Mouse (Mus musculus): ENCODE data around the gene Asna1. TPM values are rescaled to one million over a fixed set of nuclear protein-coding genes. Genes with fewer than 3 reads are reported as not detected.

The Asna1 gene
- polyA plus RNA-seq, 1 experiment from 2014 or later = 33.2 TPM

DNA sequence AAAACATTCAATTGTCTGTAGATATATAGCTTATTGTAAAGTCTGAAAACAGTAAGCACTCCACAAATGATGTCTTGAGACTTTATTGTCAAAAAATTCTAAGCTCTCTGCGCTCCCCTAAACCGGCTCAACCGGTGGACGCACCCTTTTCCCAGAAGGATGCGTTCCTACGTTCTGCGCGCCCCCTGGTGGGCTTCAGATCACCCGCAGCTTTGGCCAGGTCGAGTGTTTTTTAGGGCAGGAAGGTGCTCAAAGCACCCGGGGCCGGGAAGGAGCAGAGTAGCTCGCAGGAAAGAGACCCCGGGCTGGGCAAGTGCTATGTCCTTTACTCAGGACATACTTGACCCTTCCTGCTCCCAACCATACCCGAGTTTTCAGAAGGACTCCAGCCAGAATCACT is 35.3 kb downstream of the Asna1 start:
- WGBS (ENCODE audit: insufficient replicate concordance) = 0% methylated on average over 15 of the region's 15 CpGs
- H3K4me3 ChIP-seq (ENCODE audit: low read depth, low read length) = peak overlapping the region; percentile 63
- no peaks in the 10 kb centered on the region for H3K36me3 ChIP-seq (replicated peaks; ENCODE audit: insufficient read depth, low read length)
- no peaks in the 10 kb centered on the region for H3K27me3 ChIP-seq (ENCODE audit: insufficient read depth, low read length)
- TF ChIP-seq CTCF (IDR thresholded peaks at IDR 0.05; ENCODE audit: low read depth) (peak; percentile 95), EP300 (IDR thresholded peaks at IDR 0.05; ENCODE audit: low read depth) (peak; percentile 36; the same call in 1 of the 2 replicates)
- H3K4me2 ChIP-seq (ENCODE audit: low read depth, low read length) = peak overlapping the region; percentile 97
- peaks cover 37% of the 10 kb centered on the region for H3K4me1 ChIP-seq (ENCODE audit: insufficient read depth)
- no peaks in the 10 kb centered on the region for H3K9me3 ChIP-seq (ENCODE audit: low read length)
- DNase-seq (peak; percentile 94), ATAC-seq (peak; percentile 70)
- peak overlapping the region; percentile 82 for H3K9ac ChIP-seq (replicated peaks)
- peak overlapping the region; percentile 96 for H3K27ac ChIP-seq (ENCODE audit: low read depth)

DNA sequence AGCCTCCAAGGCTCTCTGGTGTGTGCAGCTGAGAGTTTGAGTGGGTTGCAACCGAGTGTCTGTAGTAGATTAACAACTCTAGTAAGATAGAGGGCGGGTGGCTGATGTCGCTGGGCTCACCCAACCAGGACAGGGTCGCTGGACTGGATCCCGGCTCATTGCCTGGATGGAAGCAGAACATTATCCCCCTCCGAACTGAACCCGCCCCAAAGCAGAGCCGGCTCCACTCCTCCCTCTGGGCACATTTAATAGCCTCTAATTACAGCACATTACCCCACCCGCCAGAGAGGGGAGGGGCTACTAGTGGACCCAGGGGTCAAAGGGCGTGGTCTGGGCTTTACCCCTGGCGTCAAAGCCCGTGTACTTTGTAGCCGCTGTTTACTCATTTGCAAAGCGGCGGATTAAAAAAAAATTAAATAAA is 35.8 kb downstream of the Asna1 start:
- Histone ChIP-seq H3K36me3 (replicated peaks; ENCODE audit: insufficient read depth, low read length) (no peaks in the 10 kb centered on the region), H3K9ac (replicated peaks) (peak overlapping the region; percentile 82), H3K9me3 (ENCODE audit: low read length) (no peaks in the 10 kb centered on the region), H3K4me3 (ENCODE audit: low read depth, low read length) (peak overlapping the region; percentile 63), H3K4me1 (ENCODE audit: insufficient read depth) (peaks cover 42% of the 10 kb centered on the region), H3K27ac (ENCODE audit: low read depth) (peak overlapping the region; percentile 96), H3K4me2 (ENCODE audit: low read depth, low read length) (peak overlapping the region; percentile 97), H3K27me3 (ENCODE audit: insufficient read depth, low read length) (no peaks in the 10 kb centered on the region)
- DNase-seq = peak; percentile 76
- peak; percentile 16 for ATAC-seq
- 10% methylated on average over 15 of the region's 15 CpGs for WGBS (ENCODE audit: insufficient replicate concordance)
- TF ChIP-seq EP300 (IDR thresholded peaks at IDR 0.05; ENCODE audit: low read depth) = no peak
- TF ChIP-seq CTCF (IDR thresholded peaks at IDR 0.05; ENCODE audit: low read depth) = no peak

DNA sequence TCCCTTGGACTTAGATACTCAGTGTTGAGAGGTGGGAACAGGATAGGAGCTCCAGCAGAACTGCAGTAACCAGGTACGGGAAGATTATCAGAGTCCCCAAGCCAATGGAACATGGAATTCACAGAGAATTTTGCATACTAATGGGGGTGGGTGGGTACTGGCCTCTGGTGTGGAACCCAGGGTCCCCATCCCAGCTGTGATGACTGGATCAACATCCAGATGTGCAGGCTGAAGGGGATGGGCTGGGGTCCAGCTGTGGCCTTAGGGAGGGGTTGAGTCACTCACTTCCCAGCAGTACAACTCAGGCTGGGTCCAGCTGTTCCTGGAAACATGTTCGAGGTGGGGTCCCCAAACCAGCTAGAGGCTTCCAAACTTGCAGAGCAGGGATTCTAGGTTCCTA is 37.2 kb downstream of the Asna1 start:
- H3K27ac ChIP-seq (ENCODE audit: low read depth) = no peak overlapping the region
- H3K4me2 ChIP-seq (ENCODE audit: low read depth, low read length) = no peak overlapping the region
- WGBS (ENCODE audit: insufficient replicate concordance) = 66% methylated on average over 2 of the region's 2 CpGs
- no peaks in the 10 kb centered on the region for H3K27me3 ChIP-seq (ENCODE audit: insufficient read depth, low read length)
- no peak overlapping the region for H3K4me3 ChIP-seq (ENCODE audit: low read depth, low read length)
- no peaks in the 10 kb centered on the region for H3K36me3 ChIP-seq (replicated peaks; ENCODE audit: insufficient read depth, low read length)
- H3K9me3 ChIP-seq (ENCODE audit: low read length) = no peaks in the 10 kb centered on the region
- DNase-seq = no peak
- H3K9ac ChIP-seq (replicated peaks) = no peak overlapping the region
- no peak for ATAC-seq
- peaks cover 54% of the 10 kb centered on the region for H3K4me1 ChIP-seq (ENCODE audit: insufficient read depth)
- TF ChIP-seq CTCF (IDR thresholded peaks at IDR 0.05; ENCODE audit: low read depth) (no peak), EP300 (IDR thresholded peaks at IDR 0.05; ENCODE audit: low read depth) (no peak)

DNA sequence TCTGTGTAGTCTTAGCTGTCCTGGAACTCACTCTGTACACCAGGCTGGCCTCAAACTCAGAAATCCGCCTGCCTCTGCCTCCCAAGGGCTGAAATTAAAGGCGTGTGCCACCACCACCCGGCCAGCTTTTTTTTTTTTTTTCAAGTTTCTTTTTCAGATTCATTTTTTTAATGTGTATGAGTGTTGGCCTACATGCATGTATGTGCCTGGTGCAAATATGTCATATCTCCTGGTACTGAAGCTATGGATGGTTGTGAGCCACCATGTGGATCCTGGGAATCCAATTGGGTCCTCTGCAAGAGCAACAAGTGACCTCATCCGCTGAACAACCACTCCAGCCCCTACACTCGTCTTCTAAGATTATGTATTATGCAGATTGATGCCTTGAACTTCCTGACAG is 37.7 kb downstream of the Asna1 start:
- WGBS (ENCODE audit: insufficient replicate concordance) = 71% methylated on average over 5 of the region's 5 CpGs

DNA sequence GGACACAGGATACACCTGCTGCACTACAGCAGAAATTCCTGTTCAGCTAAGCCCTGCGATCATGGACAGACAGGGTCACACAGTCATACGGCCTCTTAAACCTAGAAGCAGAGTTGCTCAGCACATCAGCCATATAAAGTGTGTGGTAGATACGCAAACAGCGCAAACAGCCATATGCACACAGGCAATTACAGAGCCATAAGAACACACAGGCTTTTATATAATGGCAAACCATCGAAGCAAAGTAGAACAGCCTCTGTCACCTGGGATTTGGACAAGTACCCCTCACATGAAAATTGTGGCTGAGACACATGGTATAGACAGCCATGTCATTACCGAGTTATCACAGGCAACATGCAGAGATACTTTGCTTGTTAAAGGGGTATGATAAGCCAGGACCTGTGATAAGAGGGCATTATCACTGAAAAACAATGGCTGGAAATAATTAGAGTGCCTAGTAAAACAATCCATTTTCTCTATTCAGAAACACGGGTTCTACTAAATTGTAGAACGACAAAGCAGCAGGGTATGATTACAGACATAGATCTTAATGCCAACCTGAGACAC is 38.6 kb downstream of the Asna1 start:
- Histone ChIP-seq H3K27me3 (ENCODE audit: insufficient read depth, low read length) (no peaks in the 10 kb centered on the region), H3K36me3 (replicated peaks; ENCODE audit: insufficient read depth, low read length) (no peaks in the 10 kb centered on the region), H3K4me1 (ENCODE audit: insufficient read depth) (peaks cover 68% of the 10 kb centered on the region), H3K4me2 (ENCODE audit: low read depth, low read length) (peak overlapping the region; percentile 94), H3K9ac (replicated peaks) (peak overlapping the region; percentile 76), H3K9me3 (ENCODE audit: low read length) (no peaks in the 10 kb centered on the region), H3K4me3 (ENCODE audit: low read depth, low read length) (peak overlapping the region; percentile 56), H3K27ac (ENCODE audit: low read depth) (peak overlapping the region; percentile 98)
- no peak for ATAC-seq
- WGBS (ENCODE audit: insufficient replicate concordance) = 32% methylated on average over 8 of the region's 8 CpGs
- DNase-seq = no peak
- TF ChIP-seq CTCF (IDR thresholded peaks at IDR 0.05; ENCODE audit: low read depth) (no peak), EP300 (IDR thresholded peaks at IDR 0.05; ENCODE audit: low read depth) (no peak)

More for the DNA sequence above, 37.7 kb downstream of the Asna1 start:
- ATAC-seq (no peak), DNase-seq (no peak)
- H3K4me1 ChIP-seq (ENCODE audit: insufficient read depth) = peaks cover 59% of the 10 kb centered on the region
- no peaks in the 10 kb centered on the region for H3K9me3 ChIP-seq (ENCODE audit: low read length)
- H3K9ac ChIP-seq (replicated peaks) = no peak overlapping the region
- no peak overlapping the region for H3K27ac ChIP-seq (ENCODE audit: low read depth)
- H3K36me3 ChIP-seq (replicated peaks; ENCODE audit: insufficient read depth, low read length) = no peaks in the 10 kb centered on the region
- H3K27me3 ChIP-seq (ENCODE audit: insufficient read depth, low read length) = no peaks in the 10 kb centered on the region
- TF ChIP-seq EP300 (IDR thresholded peaks at IDR 0.05; ENCODE audit: low read depth) (no peak), CTCF (IDR thresholded peaks at IDR 0.05; ENCODE audit: low read depth) (no peak)
- H3K4me3 ChIP-seq (ENCODE audit: low read depth, low read length) = no peak overlapping the region
- no peak overlapping the region for H3K4me2 ChIP-seq (ENCODE audit: low read depth, low read length)

DNA sequence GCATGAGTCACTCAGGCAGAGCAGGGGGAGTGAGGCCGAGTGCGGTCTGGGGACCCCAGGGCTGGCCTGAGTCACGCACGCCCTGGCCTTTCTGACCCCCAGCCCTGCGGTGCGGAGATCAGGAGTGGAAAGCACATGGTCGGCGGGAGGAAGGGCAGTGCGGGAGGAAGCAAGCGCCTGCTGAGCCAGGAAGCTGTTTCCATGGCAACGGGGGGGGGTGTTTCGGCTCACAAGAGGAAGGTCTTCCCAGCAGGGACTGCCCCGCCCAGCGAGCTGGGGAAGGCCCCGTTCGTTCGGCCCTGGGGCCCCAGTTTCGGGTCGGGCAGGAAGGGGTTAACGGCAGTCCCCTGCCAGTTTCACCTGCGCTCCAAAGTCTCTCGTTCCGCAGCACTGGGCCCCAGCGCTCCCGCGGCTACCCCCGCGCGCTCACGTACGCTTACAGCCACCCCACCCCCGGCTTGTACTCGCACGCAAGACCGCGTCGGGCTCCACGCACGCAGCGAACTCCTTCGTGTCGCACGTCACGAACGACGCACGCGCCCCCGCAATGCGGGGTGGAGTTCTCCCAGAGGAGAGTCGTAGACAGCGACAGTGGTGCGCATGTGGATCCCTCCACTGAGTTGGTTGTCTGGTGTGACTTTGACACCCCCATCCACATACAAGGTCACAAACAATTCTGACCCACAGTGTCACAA is 39.2 kb downstream of the Asna1 start:
- Histone ChIP-seq H3K9me3 (ENCODE audit: low read length) (no peaks in the 10 kb centered on the region), H3K9ac (replicated peaks) (peak overlapping the region; percentile 76), H3K4me2 (ENCODE audit: low read depth, low read length) (peak overlapping the region; percentile 94), H3K4me1 (ENCODE audit: insufficient read depth) (peaks cover 70% of the 10 kb centered on the region), H3K27ac (ENCODE audit: low read depth) (peak overlapping the region; percentile 98), H3K4me3 (ENCODE audit: low read depth, low read length) (peak overlapping the region; percentile 56), H3K27me3 (ENCODE audit: insufficient read depth, low read length) (no peaks in the 10 kb centered on the region), H3K36me3 (replicated peaks; ENCODE audit: insufficient read depth, low read length) (no peaks in the 10 kb centered on the region)
- DNase-seq (peak; percentile 94), ATAC-seq (peak; percentile 22)
- WGBS (ENCODE audit: insufficient replicate concordance) = 2% methylated on average over 53 of the region's 53 CpGs
- TF ChIP-seq EP300 (IDR thresholded peaks at IDR 0.05; ENCODE audit: low read depth) (peak; percentile 34; the same call in 1 of the 2 replicates), CTCF (IDR thresholded peaks at IDR 0.05; ENCODE audit: low read depth) (no peak)

Measured in liver, postnatal 0 days (tissue).